Mouse (Mus musculus) spleen, postnatal 4 days (tissue): ENCODE data around the gene Tmem236.

Experiments used
- DNase-seq, 2 experiments: peaks; one replicate each; pipeline ENCODE4 v3.0.0; 2022; ENCODE audit warnings: low spot score in 2 of 2

Tmem236 gene

DNA sequence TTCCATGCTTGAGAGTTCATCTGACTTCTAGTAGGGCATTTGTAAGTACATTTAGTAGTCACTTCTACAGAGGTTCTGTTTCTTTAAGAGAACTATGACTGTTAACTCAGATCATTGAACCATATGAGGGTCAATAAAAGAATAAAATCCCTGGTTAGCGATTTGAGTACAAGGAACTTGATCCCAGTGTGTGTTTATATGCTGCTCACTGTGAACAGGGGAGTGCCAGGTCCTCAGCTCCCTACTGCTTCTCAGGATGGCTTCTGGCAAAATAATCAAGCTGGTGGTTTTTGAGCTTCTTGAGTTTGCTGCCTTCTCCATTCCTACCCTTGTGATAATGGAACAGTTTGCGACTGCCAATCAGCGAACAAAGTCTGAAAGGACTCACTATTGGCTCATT, at the start of gene Tmem236:
Tmem236 (plus strand) TSS at position 190 of the 400 bp plus-strand sequence.
- no peak for DNase-seq

DNA sequence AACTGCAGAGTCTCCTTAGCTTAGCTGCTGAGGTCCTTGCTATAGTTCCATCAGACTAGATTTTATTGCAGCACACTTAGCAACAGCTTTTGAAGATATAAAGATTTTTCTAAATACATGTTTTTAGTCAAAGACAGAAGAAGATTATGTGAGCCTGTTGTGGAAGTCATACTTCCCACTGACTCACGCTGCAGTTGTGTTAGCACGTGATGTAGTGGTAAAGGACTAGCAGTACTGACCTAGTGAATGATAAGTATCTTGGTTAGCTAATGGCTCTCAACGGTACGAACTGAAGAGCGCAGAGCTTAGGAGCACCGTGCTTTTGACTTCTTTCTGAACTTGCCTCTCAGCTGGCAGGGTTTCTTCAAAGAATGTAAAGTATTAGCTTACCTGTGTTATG, 47.9 kb upstream of the Tmem236 start:
- no peak for DNase-seq

DNA sequence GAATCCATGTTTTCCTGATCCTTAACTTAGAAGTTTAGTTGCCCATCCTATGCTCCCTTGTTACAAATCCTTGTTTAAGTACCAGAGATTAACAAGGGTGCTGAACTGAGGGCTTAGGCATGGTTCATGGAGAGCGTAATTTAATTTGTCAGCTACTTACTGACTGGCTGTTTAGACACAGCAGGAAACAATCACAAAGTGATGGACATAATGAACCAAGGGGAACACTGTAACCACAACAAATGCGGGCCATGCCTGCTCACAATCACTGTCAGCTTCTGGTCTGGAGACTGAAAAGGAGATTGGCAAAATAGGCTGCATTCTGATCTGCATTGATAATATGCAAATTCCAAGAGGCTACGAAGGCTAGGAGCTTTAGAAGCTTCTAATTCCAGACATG, 46.7 kb upstream of the Tmem236 start:
- DNase-seq, result no peak

DNA sequence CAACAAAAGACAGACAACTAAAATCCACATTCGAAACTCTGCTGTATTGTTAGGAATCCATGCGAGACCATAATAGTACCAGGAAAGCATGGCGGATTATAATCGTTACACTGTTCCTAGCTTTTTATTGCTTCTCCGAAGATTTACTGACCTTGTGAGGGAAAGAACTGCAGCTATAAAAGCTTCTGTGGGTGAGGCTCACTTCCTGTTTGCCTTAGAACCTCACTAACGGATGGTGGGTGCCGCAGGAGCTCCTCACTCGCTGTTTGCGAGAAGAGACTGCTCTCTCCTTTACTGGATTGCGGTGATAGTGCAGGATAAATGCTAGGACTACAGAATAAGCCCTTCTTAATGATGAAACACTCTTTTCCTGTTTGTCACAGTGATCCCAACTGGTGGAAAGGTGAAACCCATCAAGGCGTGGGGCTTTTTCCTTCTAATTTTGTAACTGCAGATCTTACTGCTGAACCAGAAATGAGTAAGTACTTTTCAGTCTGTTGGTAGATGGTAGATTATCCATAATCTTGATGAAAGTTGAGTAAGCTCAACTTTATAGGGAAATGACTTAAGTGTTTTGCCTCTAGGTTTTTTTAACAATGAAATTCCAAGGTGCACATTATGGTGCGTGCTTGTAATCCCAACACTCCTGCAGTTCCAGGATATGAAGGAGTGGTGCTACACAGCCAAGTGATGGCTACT, 43.5 kb upstream of the Tmem236 start:
- DNase-seq, result no peak

DNA sequence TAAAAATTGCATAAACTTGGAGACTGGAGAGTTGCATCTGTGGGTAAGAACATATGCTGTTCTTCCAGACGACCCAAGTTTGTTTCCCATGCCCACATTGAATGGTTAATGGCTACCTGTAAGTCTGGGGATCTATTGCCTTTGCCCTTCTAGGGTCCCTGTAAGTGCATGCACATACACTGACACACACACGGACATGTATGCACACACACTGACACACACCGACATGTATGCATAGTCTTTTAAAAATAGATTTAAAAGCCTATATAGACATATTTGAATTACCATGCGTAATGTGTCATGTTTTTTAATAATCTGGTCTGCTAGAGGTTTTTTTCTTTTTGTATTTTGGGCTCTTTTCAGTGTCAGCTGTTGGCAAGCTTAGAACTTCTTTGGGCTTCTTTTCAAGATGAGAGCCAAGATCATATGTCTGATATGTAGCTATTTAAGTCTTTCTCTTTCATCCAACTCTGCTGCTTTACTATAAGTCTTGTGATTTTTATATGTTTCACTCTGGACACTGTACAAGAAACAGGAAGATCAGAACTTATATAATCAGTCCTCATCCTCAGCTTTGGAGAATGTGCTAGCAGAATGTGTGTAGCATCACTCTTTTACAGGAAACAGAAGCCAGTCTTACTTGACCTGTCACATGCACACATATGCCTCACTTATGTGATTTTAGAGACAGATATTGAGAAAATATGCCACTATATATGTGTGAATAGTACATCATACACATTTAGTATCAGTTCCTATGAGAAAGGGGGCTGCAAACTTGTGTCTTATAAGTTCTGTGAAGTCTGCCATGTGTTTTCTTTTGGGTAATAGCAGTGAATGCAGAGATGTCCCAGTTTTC, 41.6 kb upstream of the Tmem236 start:
- no peak for DNase-seq

DNA sequence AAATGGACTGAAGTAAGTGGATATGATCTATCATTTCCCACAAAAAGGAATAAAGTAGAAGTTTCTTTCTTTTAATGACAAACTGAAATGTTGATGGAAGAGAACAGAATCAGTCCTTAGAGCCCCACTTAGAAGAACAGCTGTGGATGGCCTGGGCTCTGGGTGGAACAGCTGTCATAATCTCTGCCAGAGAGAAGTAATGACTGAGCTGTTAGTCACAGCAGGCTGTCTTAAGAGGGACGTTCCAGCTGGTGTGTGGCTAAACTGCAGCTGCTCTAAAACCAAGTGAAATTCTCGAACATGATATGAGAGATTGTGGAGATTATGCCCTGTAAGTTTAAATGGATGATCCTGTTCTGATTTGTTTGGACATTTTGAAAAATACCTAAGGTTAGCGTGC, 37.4 kb upstream of the Tmem236 start:
- no peak for DNase-seq

DNA sequence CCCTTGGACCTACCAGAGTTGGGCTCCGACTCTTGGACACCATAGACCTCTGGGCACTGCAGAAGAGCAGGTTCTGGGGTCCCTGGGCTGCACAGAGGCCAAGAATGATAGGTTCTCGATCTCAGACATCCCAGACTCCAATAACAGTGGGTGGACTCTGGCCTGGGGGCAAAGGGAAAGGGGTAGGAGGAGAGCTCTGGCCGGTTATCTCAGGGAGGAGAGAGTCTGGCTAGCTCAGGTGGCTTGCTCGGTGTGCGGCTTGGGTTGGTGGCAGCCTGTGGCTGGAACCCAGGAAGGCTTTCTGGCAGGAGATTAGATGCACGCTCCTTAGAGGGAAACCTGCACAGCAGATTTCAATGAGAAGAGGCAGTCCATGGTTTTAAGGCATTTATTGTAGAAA, 34.7 kb upstream of the Tmem236 start:
- no peak for DNase-seq

DNA sequence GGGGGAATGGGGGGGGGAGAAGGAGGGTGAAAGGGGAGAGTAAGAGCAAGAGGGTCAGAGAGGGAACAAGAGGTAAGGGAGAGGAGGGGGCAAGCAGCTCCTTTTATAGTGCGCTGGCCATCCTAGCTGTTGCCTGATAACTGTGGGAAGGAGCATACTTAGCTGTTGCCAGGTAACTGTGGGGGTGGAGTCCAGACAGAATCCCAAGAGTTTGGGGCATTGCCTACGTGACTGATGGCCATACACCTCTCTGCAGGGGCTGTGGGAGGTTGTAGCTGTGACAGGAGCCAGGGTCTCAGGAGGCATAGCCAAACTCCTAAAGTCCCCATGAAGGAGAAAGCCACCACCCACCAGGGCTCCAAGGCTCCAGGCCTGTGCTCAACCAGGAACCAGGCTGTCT, 34.3 kb upstream of the Tmem236 start:
- no peak for DNase-seq

DNA sequence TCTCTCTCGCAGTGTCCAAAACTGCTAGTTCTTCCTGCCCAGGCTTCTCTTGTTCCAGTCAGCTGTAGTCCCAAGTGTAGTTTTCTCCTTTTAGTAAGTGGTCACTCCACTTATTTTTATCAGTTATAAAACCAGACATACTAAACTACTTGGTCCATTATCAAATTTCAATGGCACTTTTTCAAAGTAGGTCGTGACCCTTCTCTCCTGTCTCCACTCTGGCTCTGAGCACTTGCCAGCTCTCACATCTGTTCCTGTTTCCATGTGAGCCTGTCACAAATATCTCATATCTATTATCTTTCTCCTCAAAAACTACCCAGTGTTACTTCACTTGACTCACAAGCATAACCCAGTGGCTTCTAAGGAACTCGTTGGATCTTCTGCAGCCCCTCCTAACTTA, 29.0 kb upstream of the Tmem236 start:
- DNase-seq, result no peak

DNA sequence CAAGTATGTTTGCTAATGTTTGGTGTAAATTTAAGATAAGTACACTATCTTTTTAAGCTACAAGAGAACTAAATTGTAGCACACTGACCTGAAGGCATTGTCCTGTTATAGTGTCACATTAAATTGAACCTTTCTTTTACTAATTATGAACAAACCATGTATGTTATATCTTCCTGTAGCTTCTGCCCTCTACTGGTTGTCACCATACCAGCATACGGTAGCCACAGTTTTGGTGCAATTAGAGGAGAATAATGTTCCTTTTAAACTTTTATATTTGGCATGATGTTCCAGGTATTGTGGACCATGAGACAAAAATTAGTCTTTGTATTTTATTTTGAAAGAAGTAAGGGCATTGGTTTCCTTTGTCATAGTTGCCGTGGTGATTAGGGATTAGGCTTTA, 27.4 kb upstream of the Tmem236 start:
- no peak for DNase-seq

DNA sequence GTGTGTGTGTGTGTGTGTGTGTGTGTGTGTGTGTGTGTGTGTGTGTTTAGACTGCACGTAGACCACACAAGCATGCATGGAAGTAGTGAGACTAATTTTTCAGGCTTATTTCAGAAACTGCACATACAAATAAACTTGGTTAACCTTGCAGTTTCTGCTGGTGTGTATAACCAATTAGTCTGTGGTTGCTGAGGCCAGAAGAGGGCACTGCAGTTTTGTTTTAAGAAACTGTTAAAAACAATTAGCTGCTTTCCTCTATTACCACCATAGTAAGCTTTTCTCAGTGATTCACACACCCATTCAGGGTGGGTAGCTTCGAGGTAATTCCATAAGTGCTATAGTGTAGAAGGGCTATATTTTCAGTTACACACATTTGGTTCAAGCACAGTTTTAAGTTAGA, 23.5 kb upstream of the Tmem236 start:
- DNase-seq, result no peak

DNA sequence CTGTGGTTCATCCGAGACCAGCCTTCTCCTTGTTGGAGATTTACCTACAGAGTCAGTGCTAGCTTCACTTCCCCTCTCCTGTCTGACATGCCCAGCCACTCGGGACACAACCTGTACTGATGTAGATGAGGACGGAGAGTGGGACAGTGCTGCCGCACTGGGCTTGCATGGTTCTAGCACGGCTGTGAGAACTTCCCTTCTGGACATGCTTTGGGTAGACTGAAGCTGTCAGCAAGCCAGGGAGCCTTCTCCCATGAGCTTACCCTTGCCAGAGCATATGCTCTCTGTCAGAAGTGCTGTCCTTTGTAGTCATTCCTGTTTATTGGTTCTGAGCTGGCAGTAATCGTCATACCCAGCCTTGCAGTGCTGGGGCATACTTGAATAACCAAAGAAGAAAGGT, 22.5 kb upstream of the Tmem236 start:
- no peak for DNase-seq

DNA sequence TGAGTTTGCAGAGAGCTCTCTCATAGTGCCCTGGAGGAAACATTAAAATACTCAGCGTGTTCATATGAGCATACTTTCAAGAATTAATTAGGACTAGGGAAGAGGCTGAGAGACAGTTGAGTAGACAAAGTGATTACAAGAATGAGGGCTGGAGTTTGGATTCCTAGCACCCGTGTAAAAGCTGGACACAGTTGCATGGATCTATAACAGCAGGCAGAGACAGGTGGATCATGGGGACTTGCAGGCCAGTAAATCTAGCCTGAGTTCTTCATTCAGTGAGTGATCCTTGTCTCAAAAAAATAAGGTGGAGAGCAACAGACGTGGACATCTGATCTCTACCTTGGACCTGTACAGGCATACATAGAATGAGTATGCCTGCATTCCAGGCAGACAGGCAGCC, 15.3 kb upstream of the Tmem236 start:
- DNase-seq, result no peak

DNA sequence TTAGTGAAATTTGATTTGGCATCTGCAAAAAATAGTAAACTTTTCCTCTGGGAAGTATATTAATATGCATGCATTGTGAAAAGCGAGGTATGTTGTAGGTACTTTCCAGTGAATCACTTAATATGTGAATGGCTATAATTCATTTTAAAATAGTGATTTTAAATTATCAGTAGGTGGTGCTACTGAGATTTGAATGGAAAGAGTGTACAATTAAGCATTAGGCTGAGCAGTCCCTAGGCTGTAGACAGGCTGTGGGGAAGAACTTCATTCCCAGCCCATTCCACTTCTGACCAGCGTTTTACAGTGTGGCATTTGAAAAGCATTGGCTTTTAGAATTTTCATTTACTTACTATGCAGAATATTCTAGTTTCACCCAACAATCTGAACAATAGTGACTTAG, 14.6 kb upstream of the Tmem236 start:
- no peak for DNase-seq

DNA sequence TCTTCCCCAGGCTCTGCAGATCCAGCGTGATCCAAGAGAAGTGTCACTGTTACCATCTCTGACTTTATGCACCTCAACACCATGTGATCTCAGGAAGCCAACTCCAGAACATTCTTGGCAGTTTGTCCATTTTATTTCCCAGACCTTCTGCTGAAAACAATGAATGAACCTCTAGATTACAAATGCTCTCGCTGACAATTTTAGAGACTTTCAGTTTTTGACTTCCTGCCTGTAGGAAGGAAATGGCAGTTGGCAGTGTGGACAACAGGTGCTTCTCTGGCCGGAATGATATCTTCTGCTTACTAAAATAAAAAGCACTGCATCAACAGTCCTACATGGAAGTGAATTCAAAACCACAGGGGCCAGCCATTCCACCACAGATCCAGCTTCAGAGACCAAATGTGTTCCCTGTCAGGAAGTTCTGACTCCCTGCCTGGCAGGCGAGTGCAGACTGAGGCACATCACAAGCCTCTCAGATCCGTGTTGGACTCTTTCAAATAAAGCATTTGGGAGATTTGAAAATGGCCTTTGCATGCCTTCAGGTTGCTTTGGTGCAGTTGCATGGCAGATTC, 9.8 kb upstream of the Tmem236 start:
- no peak for DNase-seq

DNA sequence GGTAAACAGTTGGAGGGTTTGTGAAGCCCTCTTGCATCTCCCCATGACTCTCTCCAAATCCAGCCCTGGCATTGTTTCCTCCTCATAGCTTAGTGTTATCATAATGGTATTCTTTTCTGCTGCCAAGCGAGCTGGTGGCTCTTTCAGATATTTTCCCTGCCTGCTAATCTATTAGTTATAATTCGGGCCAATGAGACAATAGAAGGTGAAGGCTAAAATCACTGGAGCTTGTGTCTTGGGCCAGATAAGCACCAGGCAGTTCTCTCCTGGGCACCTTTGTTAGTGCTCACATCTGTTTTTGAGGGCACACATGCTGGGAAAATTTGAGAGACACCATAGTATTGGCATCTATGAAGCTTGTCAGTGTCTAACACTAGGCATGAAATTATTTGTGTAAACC, 9.3 kb upstream of the Tmem236 start:
- DNase-seq, result no peak

DNA sequence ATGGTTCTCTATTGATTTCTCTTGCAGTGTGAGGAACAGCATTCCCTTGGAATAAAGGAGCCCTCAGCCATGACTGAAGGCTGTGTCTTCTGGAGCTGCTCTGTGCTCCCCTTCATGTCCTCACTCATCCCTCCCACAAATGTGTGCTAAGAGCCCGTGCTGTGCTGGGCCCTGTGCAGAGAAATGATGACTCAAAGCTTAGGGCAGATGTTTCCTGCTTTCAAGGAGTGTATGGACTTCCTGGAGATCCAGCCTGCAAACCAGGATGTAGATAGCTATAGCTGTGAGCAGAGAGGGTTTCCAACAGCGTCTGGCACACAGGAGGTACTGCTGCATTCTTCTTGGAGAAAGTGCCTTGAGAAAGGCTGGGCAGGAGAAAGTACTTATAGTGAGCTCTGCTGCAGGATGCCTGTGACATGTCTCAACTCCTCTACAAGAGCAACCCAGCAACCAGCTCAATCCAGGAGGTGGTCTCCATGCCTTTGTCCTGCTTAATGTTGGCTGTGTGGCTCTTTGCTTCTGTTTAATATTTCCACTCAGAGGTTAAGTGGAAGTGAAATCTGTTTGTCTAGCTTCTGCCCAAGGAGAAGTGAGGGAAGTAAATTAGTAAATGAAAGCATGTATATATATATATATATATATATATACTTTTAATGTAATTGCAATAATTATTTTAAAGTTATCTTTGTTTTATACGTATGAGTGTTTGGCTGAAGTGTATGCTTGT, 8.5 kb upstream of the Tmem236 start:
- no peak for DNase-seq

DNA sequence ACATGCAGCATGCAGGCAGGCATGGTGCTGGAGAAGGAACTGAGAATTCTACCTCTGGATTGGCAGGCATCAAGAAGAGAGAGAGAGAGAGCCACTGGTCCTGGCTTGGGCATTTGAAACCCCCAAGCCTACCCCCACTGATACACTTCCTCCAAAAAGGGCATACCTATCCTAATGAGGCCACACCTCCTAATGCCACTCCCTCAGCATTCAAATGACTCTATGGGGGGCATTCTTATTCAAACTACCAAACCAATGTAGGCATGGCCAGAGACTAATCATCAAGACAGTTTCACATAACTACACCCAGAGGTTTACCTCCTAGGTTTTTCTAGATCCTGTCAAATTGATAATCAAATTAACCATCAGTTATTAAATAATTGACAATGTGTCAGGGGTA, 6.6 kb upstream of the Tmem236 start:
- DNase-seq, result no peak

DNA sequence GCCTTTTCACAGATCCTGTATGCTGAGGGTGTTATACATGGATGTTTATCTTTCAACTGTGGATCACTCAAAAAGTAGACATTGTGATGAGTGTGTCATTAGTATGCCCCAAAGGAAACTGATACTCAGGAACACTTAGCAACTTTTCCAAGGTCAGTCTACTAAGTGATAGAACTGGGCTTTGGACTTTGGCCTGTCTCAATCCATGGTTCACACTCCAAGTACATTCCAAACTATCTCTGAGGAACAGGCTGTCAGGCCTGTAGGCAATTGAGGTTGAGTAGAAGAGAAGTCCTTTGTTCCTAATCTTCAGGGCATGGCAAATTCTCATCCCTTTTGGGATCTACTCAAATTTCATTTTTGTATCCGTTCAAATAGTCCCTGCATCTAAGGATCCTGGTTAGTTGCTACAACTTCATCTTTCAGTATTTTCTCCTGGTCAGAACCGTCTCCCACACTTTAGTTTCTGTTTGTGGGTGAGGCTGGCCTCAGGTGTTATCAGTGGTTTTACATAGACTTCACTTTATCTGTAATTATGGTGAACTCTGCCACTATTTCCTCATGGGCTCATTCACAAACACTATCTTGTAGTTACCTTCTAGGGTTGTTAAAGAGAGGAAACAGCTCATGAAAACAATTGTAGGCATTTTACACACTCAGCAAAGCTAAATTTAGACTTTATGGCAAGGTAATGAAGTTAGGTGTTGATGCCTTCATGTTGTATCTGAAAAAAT, 2.3 kb downstream of the Tmem236 start:
- DNase-seq, result no peak

DNA sequence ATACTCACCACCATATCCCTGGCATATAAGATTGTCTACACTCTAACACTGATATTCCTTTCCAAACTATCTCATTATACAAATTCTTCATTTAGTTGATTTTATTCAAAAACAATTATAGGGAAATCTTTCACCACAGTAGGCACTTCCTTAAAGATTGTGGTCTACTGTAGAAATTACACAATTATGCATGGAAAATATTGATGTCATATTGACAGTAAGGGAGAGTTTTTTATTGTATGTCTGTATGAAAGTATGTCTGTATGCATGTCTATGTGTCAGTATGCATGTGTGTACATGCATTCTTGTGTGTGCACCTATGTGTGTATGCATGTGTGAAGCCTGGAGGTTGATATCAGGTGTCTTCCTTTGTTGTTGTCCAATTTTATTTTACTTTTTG, 10.1 kb downstream of the Tmem236 start:
- no peak for DNase-seq

DNA sequence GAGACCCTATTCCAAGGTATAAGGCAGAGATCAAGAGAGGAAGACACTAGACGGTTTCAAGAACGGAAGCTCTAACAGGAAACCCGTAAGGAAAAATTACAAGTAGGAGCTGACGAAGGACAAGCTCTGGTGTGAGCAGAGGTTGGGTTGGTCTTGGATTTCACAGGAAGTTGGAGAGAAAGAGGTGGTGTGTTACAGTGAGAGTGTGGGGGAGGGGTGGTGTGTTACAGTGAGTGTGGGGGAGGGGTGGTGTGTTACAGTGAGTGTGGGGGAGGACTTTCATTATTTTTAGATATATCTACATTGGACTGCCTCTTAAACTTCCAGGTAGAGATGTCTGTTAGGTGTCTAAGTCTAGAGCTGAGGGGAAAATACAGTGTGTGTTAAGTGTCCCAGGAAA, 16.4 kb downstream of the Tmem236 start:
- DNase-seq, result no peak

DNA sequence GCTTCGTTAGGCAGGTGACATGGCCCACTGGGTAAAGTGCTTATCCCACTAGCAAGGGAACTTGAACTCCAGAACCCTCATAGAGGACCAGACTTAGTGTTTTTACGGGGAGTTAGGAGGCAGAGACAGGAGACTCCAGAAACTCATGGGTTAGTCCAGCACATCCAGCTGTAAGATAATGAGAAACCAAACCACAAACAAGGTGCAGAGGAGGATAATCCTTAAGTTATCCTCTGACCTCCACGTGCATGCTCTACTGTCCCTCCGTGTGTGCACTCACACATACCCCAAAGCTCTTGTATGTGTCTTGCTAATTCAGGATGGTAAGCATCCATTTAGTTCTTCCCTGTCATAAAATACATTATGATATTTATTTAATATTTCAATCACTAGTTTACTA, 17.3 kb downstream of the Tmem236 start:
- DNase-seq, result no peak
